Mouse (Mus musculus) bone marrow, adult 2 months (tissue): ENCODE results near the gene Ankzf1.

ENCODE experiments used
- CTCF ChIP-seq: fragments of 200-500 bp; IDR thresholded peaks from 2 replicates; pipeline ENCODE4 v1.5.1; 2011; ENCODE audit warnings: low read length, control low read depth; ENCODE audit not compliant: control insufficient read depth, insufficient read depth
- POLR2A ChIP-seq: fragments of 200-500 bp; IDR thresholded peaks from 2 replicates; pipeline ENCODE4 v1.6.1; 2011; ENCODE audit warnings: low read depth, mild to moderate bottlenecking, control low read depth, low read length, borderline replicate concordance; ENCODE audit not compliant: control insufficient read depth

GRCm38 (mm10) chr1:75181377-75181870 lies 10.5 kb upstream of the Ankzf1 start:
- no peak for TF ChIP-seq CTCF
- no peak for TF ChIP-seq POLR2A
